Mouse (Mus musculus) embryonic fibroblast, embryonic 13.5 days (primary cell): ENCODE measurements around the gene Insig1.

Experiments
- CTCF ChIP-seq: IDR thresholded peaks from 2 replicates; pipeline ENCODE4 v1.5.1; 2011; ENCODE audit warnings: mild to moderate bottlenecking, control low read depth, low read length, moderate library complexity, borderline replicate concordance; ENCODE audit not compliant: insufficient read depth
- POLR2A ChIP-seq: IDR thresholded peaks from 2 replicates; pipeline ENCODE4 v1.6.1; 2011; ENCODE audit warnings: low read depth, mild to moderate bottlenecking, control low read depth, low read length, moderate library complexity

- TF ChIP-seq POLR2A: no peak
- no peak for TF ChIP-seq CTCF
Observed at GRCm38 (mm10) chr5:28055450-28055849, 15.7 kb upstream of the Insig1 start.
